Mouse (Mus musculus) 416B (cell line): ENCODE data around the gene Ext2.

Experiments used
- DNase-seq: peaks from one replicate; pipeline ENCODE4 v3.0.0; 2011; ENCODE audit warnings: low read depth

The Ext2 gene

DNA sequence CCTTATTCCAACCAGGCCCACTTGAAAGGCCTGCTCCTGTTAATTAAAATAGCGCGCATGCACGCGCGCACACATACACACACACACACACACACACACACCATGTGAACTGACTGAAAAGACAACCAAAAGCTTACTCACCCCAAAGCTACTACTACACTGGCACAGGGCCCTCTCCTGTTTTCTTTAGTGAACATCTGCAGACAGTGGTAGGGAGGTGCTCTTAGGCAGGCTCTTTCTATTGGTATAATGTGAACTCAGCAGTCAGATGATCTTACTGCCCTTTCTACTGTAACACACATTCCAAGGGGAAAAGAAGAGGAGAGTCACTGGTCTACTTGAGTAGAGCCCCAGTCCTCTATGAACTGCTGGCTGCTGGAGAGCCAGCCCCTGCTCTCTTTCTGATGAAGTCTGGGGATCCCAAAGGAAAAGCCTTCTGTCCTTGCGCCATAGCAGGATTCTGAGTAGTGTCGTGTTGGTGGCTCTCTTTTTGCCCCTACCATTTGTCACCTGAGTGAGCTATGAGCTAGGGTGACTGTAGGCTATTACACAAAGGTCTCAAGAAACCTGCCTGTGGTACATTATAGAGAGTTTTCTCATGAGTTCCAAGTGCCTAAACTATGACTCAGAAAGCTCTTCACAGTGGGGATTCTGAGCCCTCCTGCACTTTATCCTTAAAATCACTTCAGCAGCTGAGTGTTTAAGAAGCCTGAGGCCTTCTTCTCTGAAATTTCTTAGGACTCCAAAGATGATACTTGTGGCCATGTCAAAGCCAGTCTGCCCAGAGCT, 45.9 kb downstream of the Ext2 start:
- no peak for DNase-seq

DNA sequence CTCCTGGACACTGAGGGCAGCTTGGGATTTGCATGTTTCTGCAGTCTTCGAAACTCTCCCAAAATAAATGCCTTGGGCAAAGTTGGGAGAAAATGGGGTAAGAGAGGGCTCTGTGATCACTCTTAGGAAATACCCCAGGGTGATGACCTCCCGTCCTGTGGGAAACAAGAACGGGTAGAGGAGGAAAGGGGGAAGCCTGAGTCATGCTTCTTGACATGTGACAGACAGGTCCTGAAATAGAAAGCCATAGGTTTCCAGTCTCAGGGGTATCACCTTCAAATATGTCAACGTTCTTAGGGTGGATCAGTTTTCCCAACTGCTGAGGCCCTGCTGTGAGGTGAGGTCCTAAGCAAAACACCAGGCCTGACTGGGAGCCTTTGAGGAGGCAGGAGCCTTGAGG, 46.9 kb downstream of the Ext2 start:
- DNase-seq: peak; percentile 46

DNA sequence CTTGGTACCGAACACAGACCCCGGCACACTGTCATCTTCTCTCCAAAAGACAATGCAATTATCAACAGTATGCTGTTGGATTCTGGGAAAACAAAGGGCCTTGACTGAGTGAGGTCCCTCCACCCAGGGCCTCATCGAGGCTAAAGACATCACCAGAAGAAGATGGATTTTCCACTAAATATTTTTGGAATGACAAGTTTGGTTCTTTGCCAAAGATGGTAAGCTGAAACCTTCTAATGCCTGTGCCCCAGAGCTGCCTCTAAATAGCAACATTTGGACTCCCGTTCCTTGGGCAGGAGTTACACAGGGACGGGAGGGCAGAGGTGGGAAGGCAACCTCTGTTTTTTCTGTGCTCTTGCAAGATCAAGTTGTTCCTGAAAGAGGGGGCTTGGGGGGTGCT, 47.4 kb downstream of the Ext2 start:
- no peak for DNase-seq

DNA sequence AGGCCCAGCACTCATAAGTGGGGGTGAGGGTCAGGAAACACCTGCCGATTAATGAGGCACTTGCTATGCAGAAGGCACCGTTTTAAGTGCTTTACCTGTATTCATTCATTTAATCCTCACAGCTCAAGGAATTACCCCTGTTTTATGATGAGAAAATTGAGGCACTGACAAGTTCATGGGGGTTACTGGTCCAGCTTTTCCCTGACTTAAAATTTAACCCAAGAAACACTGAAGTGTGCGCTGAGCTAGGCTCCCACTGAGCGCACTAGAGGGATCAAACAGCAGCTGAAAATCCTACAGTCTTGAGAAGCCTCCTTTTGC, 49.6 kb downstream of the Ext2 start:
- no peak for DNase-seq

DNA sequence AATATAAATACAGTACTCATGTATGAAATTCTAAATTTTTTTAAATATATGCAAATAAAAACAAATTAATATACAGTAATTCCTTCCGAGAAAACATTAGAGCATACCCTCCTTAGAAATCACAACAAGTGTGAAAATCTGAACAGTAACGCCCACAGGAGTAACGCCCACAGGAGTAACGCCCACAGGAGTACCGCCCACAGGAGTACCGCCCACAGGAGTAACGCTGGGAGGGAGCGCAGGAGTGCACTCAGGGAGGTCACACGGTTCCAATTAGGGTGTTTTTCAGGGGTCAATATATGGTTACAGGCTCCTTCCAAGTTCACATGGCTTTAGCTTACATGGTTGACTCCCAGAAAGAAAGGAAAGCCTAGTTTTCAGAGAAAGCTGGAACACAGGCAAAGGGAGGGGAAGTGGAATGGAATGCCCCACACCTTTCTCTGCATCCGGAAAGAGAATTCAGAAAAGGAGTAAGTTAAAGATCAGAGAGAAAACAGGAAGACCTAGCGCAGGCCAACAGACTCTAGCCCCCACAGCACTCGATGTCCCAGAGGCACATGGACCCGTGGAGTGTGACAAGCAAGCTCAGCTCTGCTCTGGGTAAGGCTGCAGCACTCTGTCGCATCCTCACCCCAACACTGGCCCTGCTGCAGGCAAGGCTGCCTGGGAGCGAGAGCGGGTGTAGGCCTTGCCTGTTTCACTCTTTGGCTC, 50.2 kb downstream of the Ext2 start:
- DNase-seq: no peak

DNA sequence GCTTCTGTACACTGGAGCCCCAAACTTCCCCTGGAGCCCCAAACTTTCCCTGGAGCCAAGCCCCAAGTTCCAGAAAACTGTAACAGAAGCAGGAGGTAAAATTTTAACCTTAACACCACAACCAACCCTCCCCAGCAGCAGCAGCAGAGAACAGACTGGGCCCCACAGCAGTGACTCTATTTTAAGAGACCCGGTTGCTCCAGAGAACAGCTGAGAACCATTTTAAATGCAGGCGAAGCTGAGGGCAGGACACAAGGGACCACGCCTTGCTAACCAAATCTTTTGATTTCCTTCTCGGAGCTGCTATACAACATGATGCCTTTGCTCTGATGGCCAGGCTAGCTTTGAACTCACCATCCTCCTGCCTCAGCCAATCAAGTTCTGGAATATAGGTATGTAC, 51.5 kb downstream of the Ext2 start:
- DNase-seq: no peak

DNA sequence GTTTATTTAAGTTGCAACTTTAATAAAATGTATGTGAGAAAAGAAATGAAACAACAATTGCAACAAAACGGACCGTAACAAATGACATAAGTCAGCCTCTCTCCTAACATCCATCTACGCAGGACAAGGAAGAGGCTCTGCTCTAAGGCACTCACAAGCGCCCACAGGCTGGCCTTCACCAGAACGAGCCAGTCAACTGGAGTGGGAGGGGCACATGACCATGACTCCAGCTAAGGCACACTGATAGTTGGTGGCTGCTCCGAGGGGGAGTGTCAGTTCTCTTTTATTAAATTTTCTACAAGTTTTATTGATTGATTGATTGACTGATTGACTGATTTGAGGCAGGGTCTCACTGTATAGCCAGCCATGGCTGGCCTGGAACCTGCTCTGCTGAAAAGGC, 52.5 kb downstream of the Ext2 start:
- no peak for DNase-seq

DNA sequence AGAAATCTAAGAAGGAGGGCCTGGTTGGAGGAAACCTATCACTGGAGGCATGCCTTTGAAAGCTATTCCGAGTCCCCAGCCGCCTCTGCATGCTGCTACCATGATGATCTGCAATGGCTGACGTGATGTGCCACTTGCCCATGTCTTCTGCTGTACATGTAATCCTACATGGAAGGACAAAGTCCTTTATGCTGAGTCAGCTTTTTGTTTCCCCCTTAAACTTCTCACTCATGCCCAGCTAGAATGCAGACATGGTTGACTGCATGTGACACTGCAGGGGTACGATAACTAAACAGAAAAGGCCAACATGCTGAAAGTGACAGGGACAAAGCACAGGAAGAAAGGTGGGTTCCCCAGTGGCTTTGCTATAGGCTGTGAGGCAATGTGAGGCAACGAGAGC, 56.6 kb downstream of the Ext2 start:
- DNase-seq: no peak

DNA sequence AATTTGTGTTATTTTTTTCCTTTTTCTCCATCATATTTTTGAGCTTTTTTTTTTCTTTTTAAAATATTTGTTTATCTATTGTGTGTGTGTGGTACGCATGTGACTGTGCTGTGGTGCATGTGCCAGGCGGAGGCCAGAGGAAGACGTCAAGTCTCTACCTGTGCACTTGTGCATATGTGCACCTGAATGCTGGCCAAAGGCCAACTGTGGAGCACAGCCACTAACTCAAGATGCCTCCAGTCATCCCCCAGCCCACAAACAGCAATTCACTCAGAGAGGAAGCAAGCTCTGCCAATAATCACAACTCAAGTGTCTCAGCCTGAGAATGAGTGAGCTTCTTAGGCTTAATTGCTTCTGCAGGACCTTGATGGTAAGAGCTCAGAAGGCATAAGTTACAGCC, 58.2 kb downstream of the Ext2 start:
- no peak for DNase-seq

DNA sequence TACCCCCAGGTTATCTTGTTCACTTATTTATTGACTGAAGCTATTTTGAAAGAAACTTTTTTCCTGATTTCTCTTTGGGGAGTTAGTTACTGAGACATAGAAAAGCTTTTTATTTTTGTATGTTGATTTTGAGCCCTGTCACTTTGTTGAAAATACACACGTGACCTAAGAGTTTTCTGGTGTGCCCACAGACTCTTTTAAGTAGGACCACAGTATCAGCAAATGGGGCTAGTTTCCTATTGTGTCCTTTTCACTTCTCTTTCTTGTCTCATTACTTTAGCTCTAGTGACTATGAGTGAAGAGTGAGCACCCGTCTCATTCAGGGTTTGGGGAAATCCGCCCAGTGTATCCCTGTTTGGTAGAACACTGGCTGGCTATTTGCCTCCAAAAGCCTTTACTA, 62.0 kb downstream of the Ext2 start:
- DNase-seq: no peak

DNA sequence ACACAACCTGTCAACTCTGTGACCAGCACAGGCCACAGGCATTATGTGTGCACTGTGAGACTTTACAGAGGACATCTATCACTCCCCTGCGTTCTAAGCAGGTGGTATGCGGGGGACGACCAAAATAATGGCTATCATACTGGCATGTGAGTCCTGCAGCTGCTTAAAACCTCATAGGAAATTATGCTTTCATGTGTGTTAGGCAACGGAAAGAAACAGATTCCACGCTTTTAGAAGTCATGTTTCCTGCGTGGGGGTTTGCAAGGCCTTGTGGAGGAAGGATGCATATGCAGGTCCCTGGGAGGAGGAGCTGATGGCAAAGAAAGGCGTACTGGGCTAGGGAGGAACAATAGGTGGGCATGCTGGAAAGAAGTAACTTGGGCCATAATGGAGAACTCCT, 63.2 kb downstream of the Ext2 start:
- DNase-seq: no peak

DNA sequence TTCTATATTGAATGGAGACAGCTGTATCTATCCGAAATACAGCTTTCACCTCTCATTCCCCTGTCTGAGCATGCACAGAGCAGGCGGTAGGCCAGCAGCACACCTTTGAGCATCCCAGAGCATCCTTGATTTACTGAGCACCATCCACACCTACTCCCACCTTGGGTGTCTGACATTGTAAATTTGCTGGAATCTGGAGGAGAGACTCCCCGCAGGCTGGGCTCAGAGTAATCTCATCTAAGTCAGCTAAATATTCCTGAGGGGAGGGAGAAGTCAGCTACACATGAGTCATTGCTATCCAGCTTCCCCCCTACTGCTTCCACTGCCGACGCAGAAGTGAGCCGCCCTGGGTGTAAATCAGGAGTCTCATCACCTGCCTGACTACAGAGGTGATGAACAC, 64.1 kb downstream of the Ext2 start:
- DNase-seq: no peak

DNA sequence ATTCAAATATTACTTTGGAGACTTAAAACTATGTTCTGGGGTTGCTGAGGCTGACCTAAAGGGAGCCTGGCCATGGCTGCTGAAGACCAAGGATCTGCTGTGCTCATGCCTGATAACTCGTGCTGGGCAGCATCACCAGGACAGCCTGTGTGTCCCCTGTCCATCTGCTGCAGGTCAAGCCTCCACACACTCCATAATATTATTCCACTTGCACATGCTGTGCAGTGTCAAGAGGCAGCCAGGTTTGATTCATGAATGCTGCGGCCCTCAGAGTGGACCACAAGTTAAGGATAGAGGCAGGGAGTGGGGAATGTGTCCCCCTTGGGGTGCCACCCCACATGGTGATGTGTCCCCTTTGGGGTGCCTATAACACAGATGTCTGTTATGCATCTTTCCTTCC, 68.0 kb downstream of the Ext2 start:
- no peak for DNase-seq

DNA sequence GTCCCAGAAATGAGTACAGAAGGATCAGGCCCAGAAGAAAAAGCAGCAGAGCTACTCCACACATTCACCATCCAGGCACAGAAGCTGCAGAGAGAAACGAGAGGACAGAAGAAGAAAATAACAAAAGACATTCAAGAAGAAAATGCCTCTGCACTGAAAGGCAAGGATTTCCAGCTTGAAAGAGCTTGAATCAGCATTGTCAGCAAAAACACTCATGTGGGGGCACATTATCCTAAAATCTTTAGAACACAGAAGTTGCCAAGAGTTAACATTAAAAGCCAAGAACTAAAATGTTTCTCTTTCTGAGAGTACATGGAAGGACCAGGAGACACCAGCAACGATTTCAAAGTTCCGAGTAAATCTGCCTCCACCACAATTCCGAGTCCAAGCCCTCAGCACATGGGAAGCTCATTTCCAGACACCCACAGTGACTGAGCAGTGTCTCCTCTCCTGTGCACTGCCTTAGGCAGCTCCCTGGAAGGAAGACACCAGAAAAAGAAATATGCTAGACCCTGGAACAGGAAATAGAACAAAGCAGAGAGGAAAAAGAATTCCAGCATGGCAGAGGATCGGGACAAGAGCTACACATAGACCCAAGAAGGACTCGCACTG, 69.1 kb downstream of the Ext2 start:
- no peak for DNase-seq

DNA sequence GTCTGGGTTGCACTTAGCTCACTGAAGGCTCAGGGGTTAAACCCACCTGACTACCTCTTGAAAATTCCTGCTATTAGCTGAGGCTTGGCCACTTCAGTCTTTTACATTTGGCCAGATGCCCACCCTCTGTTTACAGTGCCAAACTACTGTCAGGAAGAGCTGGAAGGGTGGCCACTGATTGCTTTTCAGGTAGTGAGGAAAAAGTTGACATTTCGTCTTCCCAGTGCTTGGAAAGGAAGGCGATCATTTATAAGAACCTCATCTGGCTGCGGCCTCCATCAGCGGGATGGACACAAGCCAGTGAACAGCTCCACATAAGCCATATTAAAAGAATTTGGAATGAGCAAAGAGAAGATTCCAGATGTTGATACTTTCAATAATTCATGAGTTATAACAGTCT, 72.7 kb downstream of the Ext2 start:
- no peak for DNase-seq

DNA sequence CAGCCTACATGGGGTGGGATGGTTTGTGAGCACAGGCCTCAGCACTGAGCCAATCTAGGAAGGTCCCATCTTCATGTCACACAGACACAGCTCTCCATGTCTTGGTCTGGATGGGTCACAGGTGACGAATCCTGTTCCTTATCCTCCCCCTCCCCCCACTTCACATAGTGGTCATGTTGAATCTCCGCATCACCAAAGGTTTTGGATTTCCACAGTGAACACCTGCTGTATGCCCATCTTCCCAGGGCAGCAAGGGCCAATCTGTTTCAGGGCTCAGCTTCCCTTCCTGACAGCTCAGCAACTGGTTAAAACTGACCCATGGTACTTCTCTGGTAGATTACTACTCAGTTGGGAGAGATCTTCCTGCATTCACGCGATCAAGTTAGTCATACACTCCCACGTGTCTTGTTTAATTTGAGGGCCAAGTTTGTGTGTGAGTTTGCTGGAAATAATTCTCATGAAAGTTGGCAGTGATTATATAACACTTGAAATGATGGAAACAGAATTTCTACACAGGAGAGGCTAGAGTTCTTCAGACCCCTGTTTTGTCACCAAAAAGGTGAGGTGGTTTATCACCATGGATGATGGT, 74.7 kb downstream of the Ext2 start:
- no peak for DNase-seq

DNA sequence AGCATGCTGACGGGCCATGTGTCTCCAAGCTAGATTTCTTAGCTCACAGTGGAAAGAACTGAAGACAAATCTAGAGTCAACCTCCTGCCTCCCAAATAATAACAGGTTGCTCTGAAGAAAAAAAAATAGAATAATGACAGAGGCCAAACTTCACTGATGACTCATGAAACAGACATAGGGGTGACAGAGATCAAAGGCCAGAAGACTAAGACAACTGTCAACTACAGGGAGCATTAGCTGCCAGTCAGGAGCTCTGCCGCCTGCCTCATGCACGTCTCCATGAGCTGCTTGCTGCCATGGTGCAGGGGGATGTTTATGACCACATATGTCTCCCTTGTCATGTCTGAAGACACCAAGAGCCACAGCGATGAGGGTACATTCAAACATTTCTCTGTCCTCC, 75.7 kb downstream of the Ext2 start:
- no peak for DNase-seq

DNA sequence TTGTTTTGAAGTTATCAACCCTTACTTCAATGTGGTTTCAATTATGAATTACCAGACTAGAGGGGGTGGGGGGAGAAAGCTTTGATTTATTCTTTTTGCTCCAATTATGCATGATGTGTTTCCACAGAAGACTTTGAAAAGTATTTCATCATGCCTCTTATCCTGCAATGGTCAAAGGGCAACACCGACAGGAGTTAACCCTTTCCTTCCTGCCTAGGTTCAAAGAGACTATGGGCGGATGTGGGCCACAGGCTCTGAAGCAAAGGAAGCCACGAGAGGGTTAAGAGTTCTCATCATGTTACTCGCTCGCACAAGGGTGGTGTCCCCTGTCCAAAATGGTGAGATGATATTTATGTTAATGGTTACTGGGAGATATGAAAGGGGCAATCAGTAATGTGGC, 76.2 kb downstream of the Ext2 start:
- peak; percentile 34 for DNase-seq

DNA sequence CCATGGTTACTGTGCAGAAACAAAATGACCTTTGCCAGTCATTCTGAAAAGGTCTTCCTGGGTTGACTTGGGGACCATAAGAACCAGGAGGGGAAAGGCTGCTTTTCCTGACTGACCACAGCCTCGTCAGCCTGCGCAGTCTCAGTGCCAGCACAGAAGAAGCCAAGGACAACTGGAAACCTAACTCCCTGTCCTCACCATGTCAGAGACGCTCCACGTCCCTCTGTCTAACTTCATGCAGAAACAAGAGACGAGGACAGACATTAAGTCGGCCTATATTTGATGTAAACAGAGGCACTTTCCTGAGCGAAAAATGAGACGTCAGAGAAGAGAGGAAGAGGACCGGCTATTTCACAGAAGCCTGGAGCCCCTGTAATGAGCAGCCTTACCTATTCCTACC, 76.6 kb downstream of the Ext2 start:
- no peak for DNase-seq

DNA sequence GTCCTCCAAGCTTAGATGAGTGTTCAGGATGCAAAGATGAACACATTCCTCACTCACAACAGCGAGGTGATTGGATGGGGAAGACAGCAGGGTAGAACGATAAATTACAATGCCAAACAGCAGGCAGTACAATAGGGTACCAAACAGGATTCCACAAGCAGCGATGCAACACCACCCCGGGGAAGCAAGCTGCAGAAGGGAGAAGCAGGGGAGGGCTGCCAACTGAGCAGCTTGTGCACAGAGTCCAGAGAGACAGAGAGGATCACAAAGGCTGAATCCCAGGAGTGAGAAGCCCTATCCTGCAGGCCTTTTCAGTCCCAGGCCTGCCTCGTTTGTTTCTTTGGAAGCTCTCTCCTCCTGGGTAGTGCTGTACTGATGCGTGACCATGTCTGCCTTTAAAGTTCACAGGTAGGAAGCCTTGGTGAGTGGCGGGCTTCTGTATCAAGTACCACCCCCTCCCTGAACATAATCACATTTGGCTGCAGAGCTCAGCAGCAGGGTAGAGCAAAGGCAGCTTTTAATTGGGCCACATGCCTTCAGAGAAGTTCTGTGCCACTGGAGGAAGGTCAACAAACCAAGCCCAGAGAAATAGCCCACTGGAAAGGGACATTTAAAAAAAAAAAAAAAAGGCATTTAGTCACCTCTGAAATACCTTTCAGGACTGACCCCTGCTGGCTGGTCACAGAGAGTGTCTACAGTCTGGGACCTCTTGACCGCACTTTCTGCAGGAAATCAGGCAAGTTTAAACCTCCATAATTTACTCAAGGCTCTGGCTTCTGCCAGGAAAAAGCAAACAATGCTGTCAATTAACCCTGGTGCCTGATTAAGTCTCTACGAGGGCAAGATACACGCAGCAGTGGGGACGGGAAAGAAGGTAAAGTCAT, 77.8 kb downstream of the Ext2 start:
- DNase-seq: no peak

DNA sequence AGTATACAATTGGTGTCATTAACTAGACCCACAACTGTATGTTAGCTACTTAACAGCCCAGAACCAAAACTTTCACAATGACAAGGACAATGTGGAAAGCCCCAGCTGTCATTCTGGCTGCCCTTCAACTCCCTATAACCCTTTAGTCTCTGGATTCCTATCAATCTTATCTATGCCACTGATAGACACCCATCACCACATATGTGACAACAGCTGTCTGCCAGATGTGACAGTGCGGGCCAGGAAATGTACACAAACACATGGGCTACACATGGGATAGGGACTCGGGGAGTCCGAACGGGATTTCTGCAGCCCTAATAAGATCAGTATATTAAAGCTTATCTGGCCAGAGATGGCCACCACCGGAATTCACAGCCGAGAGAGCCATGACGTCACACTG, 80.7 kb downstream of the Ext2 start:
- no peak for DNase-seq

DNA sequence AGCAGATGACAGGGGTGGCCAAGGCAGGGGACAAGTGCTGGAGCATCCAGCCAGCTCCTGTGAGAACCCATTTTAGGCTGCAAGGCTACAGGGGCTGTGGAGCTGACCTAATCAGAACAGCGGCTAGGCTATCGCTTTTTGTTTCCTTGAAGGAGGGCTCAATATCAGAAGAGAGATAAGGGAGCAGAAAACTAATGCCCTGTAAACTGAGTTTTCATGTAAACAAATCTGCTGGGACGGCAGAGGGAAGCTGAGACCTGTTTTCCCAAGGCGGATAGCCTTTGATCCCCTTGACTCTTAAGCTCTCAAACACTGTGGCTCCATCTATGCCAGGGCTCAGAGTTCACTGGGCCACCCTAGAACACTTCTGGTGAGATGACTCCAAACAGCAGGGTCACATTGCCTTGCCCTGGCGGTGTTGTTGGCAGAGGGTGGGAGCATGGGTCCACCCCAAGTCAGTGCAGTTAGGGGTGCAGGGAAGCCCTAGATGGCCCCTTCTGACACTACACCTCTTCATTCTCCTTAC, 83.3 kb downstream of the Ext2 start:
- DNase-seq: no peak
